Mouse (Mus musculus) stomach, postnatal 0 days (tissue): ENCODE results near the gene Trarg1.

Source experiments
- CTCF ChIP-seq: IDR thresholded peaks from 2 replicates; pipeline ENCODE4 v1.5.1; 2016; ENCODE audit warnings: antibody characterized with exemption, low read depth, mild to moderate bottlenecking, moderate library complexity
- EP300 ChIP-seq: optimal IDR thresholded peaks from 2 replicates; pipeline ENCODE3; 2016; ENCODE audit warnings: antibody characterized with exemption

GRCm38 (mm10) chr11:76745921-76746320, 66.3 kb downstream of the Trarg1 start:
- TF ChIP-seq CTCF, result no peak
- no peak for TF ChIP-seq EP300
